Mouse (Mus musculus) ES-Bruce4 (cell line): ENCODE measurements around the gene Slc37a1. TPM values are rescaled to one million over a fixed set of nuclear protein-coding genes. Genes with fewer than 3 reads are reported as not detected.
A peak's percentile ranks its signal among the peaks of the same experiment; 100 is the strongest.

Source experiments
- H3K27ac ChIP-seq: 2 replicates; pipeline ENCODE4 v1.5.1; 2012; ENCODE audit warnings: low read length, inconsistent platforms; ENCODE audit not compliant: insufficient read depth
- H3K27me3 ChIP-seq: 2 replicates; pipeline ENCODE4 v1.6.1; 2012; ENCODE audit warnings: mild to moderate bottlenecking, low read length, inconsistent platforms; ENCODE audit not compliant: control insufficient read depth, poor library complexity, insufficient read depth, severe bottlenecking
- H3K36me3 ChIP-seq: 2 replicates; pipeline ENCODE4 v1.6.1; 2012; ENCODE audit warnings: inconsistent platforms, mild to moderate bottlenecking, low read length, moderate library complexity; ENCODE audit not compliant: control insufficient read depth, poor library complexity, insufficient read depth, severe bottlenecking
- H3K4me1 ChIP-seq: one replicate; pipeline ENCODE4 v1.8.1; 2011; ENCODE audit warnings: low read length; ENCODE audit not compliant: control insufficient read depth, insufficient read depth
- H3K4me3 ChIP-seq: 2 replicates; pipeline ENCODE4 v1.5.1; 2011; ENCODE audit warnings: low read depth, mild to moderate bottlenecking, low read length
- H3K9ac ChIP-seq: 2 replicates; pipeline ENCODE4 v1.6.1; 2012; ENCODE audit warnings: low read depth, mild to moderate bottlenecking, inconsistent platforms; ENCODE audit not compliant: poor library complexity, severe bottlenecking
- H3K9me3 ChIP-seq: replicated peaks from 2 replicates; pipeline ENCODE4 v1.6.1; 2012; ENCODE audit warnings: mild to moderate bottlenecking, low read length, inconsistent platforms; ENCODE audit not compliant: control insufficient read depth, poor library complexity, insufficient read depth, severe bottlenecking
- CTCF ChIP-seq: IDR thresholded peaks from one replicate; pipeline ENCODE4 v1.8.1; 2011; ENCODE audit warnings: low read depth, low read length
- EP300 ChIP-seq: IDR thresholded peaks from 2 replicates; pipeline ENCODE4 v1.6.1; 2011; ENCODE audit warnings: low read depth, low read length; ENCODE audit not compliant: insufficient read depth
- POLR2A ChIP-seq: IDR thresholded peaks from one replicate; pipeline ENCODE4 v1.8.1; 2011; ENCODE audit warnings: low read length; ENCODE audit not compliant: insufficient read depth
- polyA plus RNA-seq: library from polyadenylated mRNA; stranded (reverse); fragments of >200 nt; gene quantifications from 2 replicates; pipeline ENCODE4 v1.2.4, GENCODE M21; 2011; ENCODE audit warnings: low read depth; ENCODE audit not compliant: missing spikeins, insufficient read depth, insufficient read length

Gene Slc37a1
- polyA plus RNA-seq, 1 experiment, result 13.4 TPM

DNA sequence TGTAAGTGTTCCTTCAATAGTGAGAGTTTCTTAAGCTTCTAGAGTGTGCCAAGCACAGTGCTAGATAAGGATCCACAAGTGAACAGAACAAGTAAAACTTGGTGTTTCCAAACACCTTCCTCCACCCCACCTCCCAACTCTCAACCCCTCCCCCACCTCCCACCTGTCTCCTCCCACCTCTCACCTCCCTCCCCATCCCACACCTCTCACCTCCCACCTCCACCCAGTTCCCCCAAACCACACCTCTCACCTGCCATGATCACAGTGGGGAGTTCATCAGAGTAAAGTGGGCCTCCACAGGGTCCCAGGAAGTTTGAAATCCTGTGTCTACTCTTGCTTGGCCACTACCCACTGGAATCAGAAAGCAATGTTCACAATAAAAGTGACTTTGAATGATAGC is 3.7 kb downstream of the Slc37a1 start:
- no peak overlapping the region for H3K27ac ChIP-seq
- H3K36me3 ChIP-seq, result no peaks in the 10 kb centered on the region
- TF ChIP-seq EP300, result no peak
- no peak for TF ChIP-seq POLR2A
- TF ChIP-seq CTCF, result no peak
- H3K9me3 ChIP-seq, result no peaks in the 10 kb centered on the region
- peaks cover 7% of the 10 kb centered on the region for H3K4me1 ChIP-seq
- H3K27me3 ChIP-seq, result no peaks in the 10 kb centered on the region
- H3K9ac ChIP-seq, result no peak overlapping the region
- H3K4me3 ChIP-seq, result no peak overlapping the region

DNA sequence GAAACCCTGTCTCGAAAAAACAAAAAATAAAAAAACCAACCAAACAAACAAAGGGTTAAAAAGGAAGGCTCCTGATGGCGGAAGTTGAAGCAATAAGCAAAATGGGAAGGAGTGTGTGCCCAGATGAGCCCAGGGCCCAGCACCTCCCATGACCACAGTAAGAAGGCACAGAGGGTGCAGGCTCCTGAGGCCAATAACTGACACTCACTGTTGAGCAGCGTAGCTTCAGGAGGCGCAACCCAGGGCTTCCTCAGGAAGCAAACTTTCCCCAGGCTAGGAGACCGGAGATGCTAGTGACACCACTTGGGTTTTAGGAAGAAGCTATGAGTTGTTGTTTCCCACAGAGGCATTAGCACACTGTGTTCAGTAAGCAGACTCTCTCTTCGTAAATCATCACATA is 4.3 kb downstream of the Slc37a1 start:
- H3K9ac ChIP-seq, result no peak overlapping the region
- peaks cover 7% of the 10 kb centered on the region for H3K4me1 ChIP-seq
- H3K27ac ChIP-seq, result no peak overlapping the region
- TF ChIP-seq CTCF (no peak), POLR2A (no peak), EP300 (no peak)
- no peaks in the 10 kb centered on the region for H3K9me3 ChIP-seq
- H3K4me3 ChIP-seq, result no peak overlapping the region
- no peaks in the 10 kb centered on the region for H3K36me3 ChIP-seq
- H3K27me3 ChIP-seq, result no peaks in the 10 kb centered on the region

DNA sequence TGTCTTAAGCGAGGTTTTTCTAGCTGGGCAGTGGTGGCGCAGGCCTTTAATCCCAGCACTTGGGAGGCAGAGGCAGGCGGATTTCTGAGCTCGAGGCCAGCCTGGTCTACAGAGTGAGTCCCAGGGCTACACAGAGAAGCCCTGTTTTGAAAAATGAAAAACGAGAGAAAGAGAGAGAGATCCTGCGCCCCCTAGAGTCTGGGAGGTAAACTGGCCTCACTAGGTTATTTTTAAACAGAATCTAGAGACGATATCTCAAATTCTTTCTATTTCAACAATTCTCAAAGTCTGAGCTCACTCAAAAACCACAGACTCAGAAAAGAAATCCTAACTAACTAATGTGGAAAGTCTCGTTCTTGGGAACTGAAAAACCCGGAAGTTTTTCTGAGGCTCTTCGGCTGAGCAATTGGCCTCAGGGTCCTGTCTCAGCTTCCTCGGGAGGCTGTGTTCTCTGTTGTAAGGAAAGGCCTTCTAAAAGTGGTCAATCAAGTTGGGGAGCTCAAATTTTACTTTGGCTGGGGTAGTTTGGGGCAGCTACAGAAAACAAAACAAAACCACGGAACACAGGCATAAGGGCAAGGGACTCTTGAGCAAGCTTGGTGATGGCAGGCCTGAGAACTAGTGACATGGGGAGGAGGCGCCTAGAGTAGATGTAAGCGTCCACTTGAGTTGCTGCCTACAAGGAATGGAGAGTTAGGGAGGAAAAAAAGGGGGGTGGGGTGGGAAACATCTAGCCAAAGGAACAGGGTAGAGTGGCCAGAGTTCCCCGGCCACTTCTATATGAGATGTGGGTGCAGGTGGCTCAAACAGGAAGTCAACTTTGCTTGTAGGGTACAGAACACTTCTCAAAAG is 8.0 kb downstream of the Slc37a1 start:
- Histone ChIP-seq H3K9me3 (no peaks in the 10 kb centered on the region), H3K36me3 (no peaks in the 10 kb centered on the region), H3K4me1 (peaks cover 4% of the 10 kb centered on the region), H3K27me3 (no peaks in the 10 kb centered on the region), H3K4me3 (no peak overlapping the region), H3K27ac (peak overlapping the region; percentile 72), H3K9ac (peak overlapping the region; percentile 63)
- TF ChIP-seq CTCF (peak; percentile 12), EP300 (no peak)

DNA sequence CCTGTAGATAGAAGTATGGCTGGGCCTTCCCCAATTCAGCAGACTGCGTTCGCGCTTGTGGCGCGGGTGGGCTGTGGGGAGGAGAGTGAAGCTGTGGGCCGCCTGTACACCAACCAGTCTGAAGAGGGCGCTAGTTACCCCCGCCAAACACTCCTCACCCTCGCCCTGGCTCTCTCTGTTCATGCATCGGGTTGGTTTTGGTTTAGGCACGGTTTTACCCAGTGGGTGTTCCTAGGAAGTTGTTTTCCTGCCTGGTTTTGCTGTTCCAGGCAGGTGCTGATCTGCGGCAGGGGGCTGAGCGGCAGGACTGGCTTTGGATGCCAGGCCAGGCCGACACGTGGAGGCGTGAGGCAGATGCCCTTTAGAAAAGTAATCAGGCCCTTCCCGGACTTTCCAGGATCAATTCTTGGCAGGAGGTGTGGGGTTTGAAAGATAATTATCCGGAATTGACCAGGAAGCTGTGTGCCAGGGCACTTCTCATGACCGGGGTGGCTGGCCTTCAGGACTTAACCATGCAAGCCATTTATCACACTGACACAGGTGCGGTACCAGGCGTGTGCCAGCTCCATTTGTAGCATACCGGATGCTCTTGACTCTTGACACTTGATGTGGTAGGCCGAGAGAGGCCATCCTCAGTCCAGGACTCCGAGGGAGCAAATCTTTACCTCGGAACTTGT is 8.8 kb downstream of the Slc37a1 start:
- TF ChIP-seq EP300 (no peak), CTCF (peak; percentile 89)
- H3K9ac ChIP-seq, result peak overlapping the region; percentile 63

DNA sequence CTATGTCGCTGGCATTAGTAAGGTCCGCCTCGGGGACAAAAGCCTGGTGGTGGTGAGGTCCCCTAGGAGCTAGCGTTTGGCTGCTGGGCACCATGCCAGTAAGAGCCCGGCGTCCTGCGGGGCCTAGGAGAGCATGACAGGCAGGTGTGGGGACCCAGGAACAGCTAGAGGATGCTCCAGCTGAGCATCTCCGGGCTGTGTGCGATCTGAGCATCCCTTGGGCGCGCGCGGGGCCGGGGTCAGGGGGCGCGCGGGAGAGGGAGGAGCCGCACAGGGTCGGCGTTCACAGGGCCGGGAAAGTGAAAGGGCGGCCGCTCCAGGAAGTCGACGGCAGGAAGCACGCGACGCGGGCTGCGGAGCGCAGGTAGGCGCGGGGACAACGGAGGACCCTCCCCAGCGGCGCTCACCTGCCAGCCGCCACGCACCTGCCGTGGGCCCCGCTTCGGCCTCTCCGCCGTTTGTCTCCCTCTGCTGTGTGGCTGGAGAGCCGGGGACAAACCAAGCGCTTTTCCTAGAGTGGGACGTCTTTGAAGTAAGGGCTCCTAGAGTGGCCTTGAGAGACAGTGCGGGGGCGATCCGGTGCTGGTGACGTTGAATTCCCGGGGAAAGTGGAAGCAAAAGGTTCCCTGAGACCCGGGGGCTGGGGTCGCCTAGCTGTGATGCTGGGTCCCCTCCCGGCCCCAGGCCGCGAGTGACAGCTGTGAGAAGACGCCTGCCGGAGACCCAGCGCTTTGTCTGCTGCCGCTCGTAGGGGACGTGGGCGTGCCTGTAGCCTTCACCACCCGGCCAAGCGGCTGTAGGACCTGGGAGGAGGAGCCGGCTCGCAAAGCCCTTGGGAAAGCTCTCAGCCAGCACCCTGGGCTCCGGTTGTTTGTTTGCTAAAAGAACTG is 9.5 kb downstream of the Slc37a1 start:
- Histone ChIP-seq H3K4me1 (peaks cover 1% of the 10 kb centered on the region), H3K36me3 (no peaks in the 10 kb centered on the region), H3K27ac (peak overlapping the region; percentile 68), H3K27me3 (no peaks in the 10 kb centered on the region), H3K9me3 (no peaks in the 10 kb centered on the region), H3K4me3 (peak overlapping the region; percentile 69), H3K9ac (peak overlapping the region; percentile 63)
- TF ChIP-seq CTCF, result no peak
- TF ChIP-seq POLR2A, result no peak
- no peak for TF ChIP-seq EP300

More for the DNA sequence above, 8.8 kb downstream of the Slc37a1 start:
- Histone ChIP-seq H3K36me3 (no peaks in the 10 kb centered on the region), H3K4me1 (peaks cover 4% of the 10 kb centered on the region), H3K4me3 (peak overlapping the region; percentile 69), H3K9me3 (no peaks in the 10 kb centered on the region), H3K27ac (peak overlapping the region; percentile 72), H3K27me3 (no peaks in the 10 kb centered on the region)
